Mouse (Mus musculus): ENCODE measurements around the gene Tns3.

DNA sequence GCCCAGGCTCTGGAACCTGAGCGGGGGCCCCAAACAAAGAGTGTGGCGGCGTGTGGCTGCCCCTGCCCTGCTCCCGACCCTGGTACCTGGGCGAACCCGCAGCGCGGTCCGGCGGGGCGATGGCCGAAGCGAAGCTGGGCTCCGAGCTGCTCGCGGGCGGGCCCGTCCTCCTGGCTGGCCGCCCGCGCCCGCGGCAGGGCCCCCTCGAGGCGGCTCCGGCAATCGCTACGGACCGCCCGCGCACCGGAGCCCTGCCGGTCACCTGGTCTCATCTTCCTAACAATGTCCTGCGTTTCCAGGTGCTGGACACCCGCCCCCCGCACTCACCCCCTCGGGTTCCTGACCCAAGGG lies at the start of gene Tns3:
- no peak for TF ChIP-seq POLR2A (IDR thresholded peaks at IDR 0.05; ENCODE audit: insufficient read depth, low read depth, low read length)
- TF ChIP-seq CTCF (IDR thresholded peaks at IDR 0.05; ENCODE audit: insufficient read depth, low read depth, low read length), result 0 out of 2 replicates have a peak, but pooled peaks have one; percentile 26
